Mouse (Mus musculus): ENCODE results near the gene Baiap3.

Baiap3 gene

GRCm38 (mm10) chr17:25256140-25256754 lies at the start of gene Baiap3:
TSS of gene Baiap3 (minus strand) at chr17:25256364.
- no peak for DNase-seq (ENCODE audit: low spot score)

- DNase-seq (ENCODE audit: low spot score), result no peak
Measured at GRCm38 (mm10) chr17:25298094-25298493, 41.9 kb upstream of the Baiap3 start, which contains the start of gene Prss34. TSS of gene Prss34 (plus strand) at chr17:25298394.

GRCm38 (mm10) chr17:25294111-25294510 lies 37.9 kb upstream of the Baiap3 start:
- DNase-seq (ENCODE audit: low spot score), result no peak

GRCm38 (mm10) chr17:25293495-25293894 lies 37.3 kb upstream of the Baiap3 start:
- DNase-seq (ENCODE audit: low spot score), result no peak

GRCm38 (mm10) chr17:25290411-25290810 lies 34.2 kb upstream of the Baiap3 start:
- DNase-seq (ENCODE audit: low spot score), result no peak

- DNase-seq (ENCODE audit: low spot score), result peak; percentile 56
Measured at GRCm38 (mm10) chr17:25288842-25289241, 32.7 kb upstream of the Baiap3 start.

GRCm38 (mm10) chr17:25285033-25285432 lies 28.9 kb upstream of the Baiap3 start:
- DNase-seq (ENCODE audit: low spot score), result peak; percentile 46

GRCm38 (mm10) chr17:25282133-25282532 lies 26.0 kb upstream of the Baiap3 start:
- DNase-seq (ENCODE audit: low spot score), result peak; percentile 35

GRCm38 (mm10) chr17:25275833-25276232 lies 19.7 kb upstream of the Baiap3 start:
- DNase-seq (ENCODE audit: low spot score), result no peak

- no peak for DNase-seq (ENCODE audit: low spot score)
Measured at GRCm38 (mm10) chr17:25274571-25275346, 18.6 kb upstream of the Baiap3 start, which contains the start of gene Ube2i. TSS of gene Ube2i (minus strand) at chr17:25274622.

GRCm38 (mm10) chr17:25273706-25274501 lies 17.7 kb upstream of the Baiap3 start:
- DNase-seq (ENCODE audit: low spot score), result peak; percentile 92

GRCm38 (mm10) chr17:25272951-25273705 lies 17.0 kb upstream of the Baiap3 start:
- DNase-seq (ENCODE audit: low spot score), result peak; percentile 87

GRCm38 (mm10) chr17:25272326-25272725 lies 16.2 kb upstream of the Baiap3 start:
- DNase-seq (ENCODE audit: low spot score), result no peak

- no peak for DNase-seq (ENCODE audit: low spot score)
Measured at GRCm38 (mm10) chr17:25270795-25271335, 14.7 kb upstream of the Baiap3 start.

GRCm38 (mm10) chr17:25264453-25264852 lies 8.3 kb upstream of the Baiap3 start:
- DNase-seq (ENCODE audit: low spot score), result peak; percentile 56

GRCm38 (mm10) chr17:25257804-25258261 lies 1.7 kb upstream of the Baiap3 start:
- DNase-seq (ENCODE audit: low spot score), result no peak

GRCm38 (mm10) chr17:25255110-25255509 lies 1.1 kb downstream of the Baiap3 start:
- no peak for DNase-seq (ENCODE audit: low spot score)

GRCm38 (mm10) chr17:25253760-25254159 lies 2.4 kb downstream of the Baiap3 start:
- no peak for DNase-seq (ENCODE audit: low spot score)

- DNase-seq (ENCODE audit: low spot score), result no peak
Measured at GRCm38 (mm10) chr17:25252643-25253042, 3.5 kb downstream of the Baiap3 start.

GRCm38 (mm10) chr17:25250181-25250835 lies 5.9 kb downstream of the Baiap3 start:
- DNase-seq (ENCODE audit: low spot score), result no peak
